Mouse (Mus musculus): Measurements from ENCODE around the gene Grid2ip. TPM values are rescaled to one million over a fixed set of nuclear protein-coding genes. Genes with fewer than 3 reads are reported as not detected.
A peak's percentile ranks its signal among the peaks of the same experiment; 100 is the strongest.

Grid2ip gene
- total and polyA plus RNA-seq, 3 experiments, result not detected

DNA sequence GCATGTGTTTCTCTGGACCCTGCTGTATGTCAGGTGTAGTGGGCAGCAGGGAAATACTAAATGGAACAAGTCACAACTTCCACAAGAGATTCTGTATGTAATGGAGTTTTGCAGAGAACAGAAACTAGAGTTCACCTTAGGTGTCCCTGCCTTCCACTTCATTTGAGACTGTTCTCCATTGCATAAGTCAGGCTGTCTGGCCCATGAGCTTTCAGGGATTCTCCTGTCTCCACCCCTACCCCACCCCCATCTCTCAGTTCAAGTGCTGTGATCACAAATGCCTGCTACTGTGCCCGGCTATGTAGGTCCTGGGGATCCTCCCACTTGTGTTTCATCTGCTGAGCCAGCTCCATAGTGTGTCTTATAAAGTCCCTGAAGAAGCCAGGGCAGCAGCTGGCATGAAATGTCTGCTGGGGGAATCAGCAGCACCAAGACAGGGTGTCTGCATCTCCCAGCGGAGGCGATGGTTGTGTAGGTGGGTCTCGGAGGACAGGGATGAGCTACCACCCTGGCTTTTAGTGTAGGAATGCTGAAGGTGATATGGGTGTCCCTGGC is 53.8 kb downstream of the Grid2ip start:
- no peak for DNase-seq (ENCODE audit: extremely low read depth)
- Histone ChIP-seq H3K27ac (ENCODE audit: insufficient read depth, low read depth) (no peak overlapping the region), H3K4me1 (ENCODE audit: control insufficient read depth in 1 of 2, insufficient read depth in 2 of 2) (peaks cover 2 to 9% of the 10 kb centered on the region in 2 experiments; a peak in 1 of 4 replicates), H3K9ac (ENCODE audit: insufficient read depth, low read depth) (no peak overlapping the region), H3K4me2 (ENCODE audit: insufficient read depth, low read depth, poor library complexity, severe bottlenecking) (no peak overlapping the region), H3K79me2 (replicated peaks; ENCODE audit: control insufficient read depth, extremely low read depth, insufficient read depth, poor library complexity, severe bottlenecking) (peaks cover 61% of the 10 kb centered on the region), H3K4me3 (replicated peaks in 1 of 3; ENCODE audit: low read depth in 2 of 3, low read length in 2 of 3, poor library complexity in 1 of 3) (no peak overlapping the region), H3K9me3 (replicated peaks; ENCODE audit: low read length) (peaks cover 35% of the 10 kb centered on the region), H3K27me3 (replicated peaks) (no peaks in the 10 kb centered on the region), H3K36me3 (replicated peaks in 1 of 2; ENCODE audit: control insufficient read depth in 1 of 2, insufficient read depth in 1 of 2, low read length in 1 of 2) (peaks cover 61 to 85% of the 10 kb centered on the region in 2 experiments)
- TF ChIP-seq NRF1 (IDR thresholded peaks at IDR 0.05; ENCODE audit: low read depth, low read length), result no peak
- no peak for TF ChIP-seq MXI1 (IDR thresholded peaks at IDR 0.05; ENCODE audit: low read depth, low read length)
- no peak for TF ChIP-seq MEF2A (IDR thresholded peaks at IDR 0.05; ENCODE audit: borderline replicate concordance, low read depth, low read length)
- TF ChIP-seq ETS1 (conservative IDR thresholded peaks at IDR 0.05; ENCODE audit: low read depth, low read length), result no peak
- no peak for TF ChIP-seq POLR2A (IDR thresholded peaks at IDR 0.05; ENCODE audit: low read depth, low read length)
- TF ChIP-seq JUN (IDR thresholded peaks at IDR 0.05; ENCODE audit: insufficient read depth, low read depth, low read length), result no peak
- TF ChIP-seq RAD21 (IDR thresholded peaks at IDR 0.05; ENCODE audit: low read depth, low read length), result no peak
- in situ Hi-C loops (cut with MboI; ENCODE audit: low pct_ligation_motif_present, low pct_unique_long_range_greater_than_20kb, low sequenced_read_pairs), result loop anchor here (10.0 kb wide), 1 partner anchor 76 kb away; no protein-coding TSS in a partner anchor
- dilution Hi-C loops (cut with MboI; ENCODE audit: extremely low pct_ligation_motif_present, extremely low pct_unique_long_range_greater_than_20kb, low sequenced_read_pairs), result no loop called here

DNA sequence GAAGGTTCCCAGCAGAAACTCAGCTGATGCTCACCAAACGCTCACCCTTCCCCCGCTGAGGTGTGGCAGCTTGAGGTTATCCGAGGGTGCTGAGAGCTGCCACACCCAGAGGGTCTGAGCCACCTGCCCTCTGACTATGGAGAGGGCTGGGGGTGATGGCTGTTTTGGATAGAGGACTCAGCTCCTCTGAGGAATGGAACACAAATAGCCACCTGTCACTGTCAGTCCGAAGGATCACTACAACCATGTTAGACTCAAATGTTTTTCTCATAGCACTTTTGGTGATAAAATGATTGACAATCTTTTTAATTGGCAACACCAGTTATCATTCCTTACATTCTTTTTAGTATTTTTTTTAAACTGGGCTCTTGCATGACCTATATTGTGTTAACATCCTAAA is 64.3 kb downstream of the Grid2ip start:
- dilution Hi-C loops (cut with MboI; ENCODE audit: extremely low pct_ligation_motif_present, extremely low pct_unique_long_range_greater_than_20kb, low sequenced_read_pairs), result no loop called here

DNA sequence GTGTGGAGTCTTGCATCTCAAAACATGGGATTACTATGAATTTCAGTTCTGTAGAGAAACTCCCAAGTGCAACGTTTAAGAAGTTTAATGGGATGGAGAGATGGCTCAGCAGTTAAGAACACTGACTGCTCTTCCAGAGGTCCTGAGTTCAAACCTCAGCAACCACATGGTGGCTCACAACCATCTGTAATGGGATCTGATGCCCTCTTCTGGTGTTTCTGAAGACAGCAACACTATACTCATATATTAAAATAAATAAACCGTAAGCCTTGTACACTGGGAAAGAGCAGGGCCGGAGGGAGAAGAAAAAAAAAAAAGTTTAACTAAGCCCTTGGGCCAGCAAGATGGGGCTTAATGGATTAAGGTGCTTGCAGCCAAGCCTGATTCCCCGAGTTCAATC is 65.9 kb downstream of the Grid2ip start:
- Histone ChIP-seq H3K9me3 (replicated peaks; ENCODE audit: low read length) (no peaks in the 10 kb centered on the region), H3K36me3 (replicated peaks in 1 of 2; ENCODE audit: control insufficient read depth in 1 of 2, insufficient read depth in 1 of 2, low read length in 1 of 2) (peaks cover 34 to 52% of the 10 kb centered on the region in 2 experiments), H3K4me2 (ENCODE audit: insufficient read depth, low read depth, poor library complexity, severe bottlenecking) (no peak overlapping the region), H3K27me3 (replicated peaks) (no peaks in the 10 kb centered on the region), H3K79me2 (replicated peaks; ENCODE audit: control insufficient read depth, extremely low read depth, insufficient read depth, poor library complexity, severe bottlenecking) (no peaks in the 10 kb centered on the region), H3K4me3 (replicated peaks in 1 of 3; ENCODE audit: low read depth in 2 of 3, low read length in 2 of 3, poor library complexity in 1 of 3) (no peak overlapping the region), H3K27ac (ENCODE audit: insufficient read depth, low read depth) (no peak overlapping the region), H3K4me1 (ENCODE audit: control insufficient read depth in 1 of 2, insufficient read depth in 2 of 2) (peaks cover 0 to 4% of the 10 kb centered on the region in 2 experiments; a peak in 1 of 4 replicates), H3K9ac (ENCODE audit: insufficient read depth, low read depth) (no peak overlapping the region)
- in situ Hi-C loops (cut with MboI; ENCODE audit: low pct_ligation_motif_present, low pct_unique_long_range_greater_than_20kb, low sequenced_read_pairs), result no loop called here
- DNase-seq (ENCODE audit: extremely low read depth), result no peak
- dilution Hi-C loops (cut with MboI; ENCODE audit: extremely low pct_ligation_motif_present, extremely low pct_unique_long_range_greater_than_20kb, low sequenced_read_pairs), result no loop called here
- no peak for TF ChIP-seq JUN (IDR thresholded peaks at IDR 0.05; ENCODE audit: insufficient read depth, low read depth, low read length)
- peak in 1 of 2 experiments; percentile 47; a peak in 2 of 4 replicates for TF ChIP-seq CTCF (conservative IDR thresholded peaks at IDR 0.05 in 1 of 2, IDR thresholded peaks at IDR 0.05 in 1 of 2; ENCODE audit: low read depth in 2 of 2, low read length in 2 of 2)

More for the DNA sequence above, 64.3 kb downstream of the Grid2ip start:
- H3K27me3 ChIP-seq (replicated peaks), result no peaks in the 10 kb centered on the region
- H3K4me1 ChIP-seq (ENCODE audit: control insufficient read depth in 1 of 2, insufficient read depth in 2 of 2), result peaks cover 0 to 4% of the 10 kb centered on the region in 2 experiments; a peak in 1 of 4 replicates
- no peaks in the 10 kb centered on the region; the same call in 1 of the 2 replicates for H3K79me2 ChIP-seq (replicated peaks; ENCODE audit: control insufficient read depth, extremely low read depth, insufficient read depth, poor library complexity, severe bottlenecking)
- TF ChIP-seq UBTF (IDR thresholded peaks at IDR 0.05; ENCODE audit: low read depth, low read length) (no peak), MYC (IDR thresholded peaks at IDR 0.05; ENCODE audit: low read depth, low read length) (no peak), GABPA (IDR thresholded peaks at IDR 0.05; ENCODE audit: insufficient replicate concordance, low read depth, low read length) (no peak), EP300 (IDR thresholded peaks at IDR 0.05; ENCODE audit: low read length) (no peak), SMC3 (IDR thresholded peaks at IDR 0.05; ENCODE audit: low read depth, low read length) (no peak), ELF1 (IDR thresholded peaks at IDR 0.05; ENCODE audit: low read depth, low read length) (no peak), MXI1 (IDR thresholded peaks at IDR 0.05; ENCODE audit: low read depth, low read length) (no peak), NELFE (IDR thresholded peaks at IDR 0.05; ENCODE audit: low read depth, low read length) (no peak)
- H3K4me2 ChIP-seq (ENCODE audit: insufficient read depth, low read depth, poor library complexity, severe bottlenecking), result no peak overlapping the region
- DNase-seq (ENCODE audit: extremely low read depth), result no peak
- H3K4me3 ChIP-seq (replicated peaks in 1 of 3; ENCODE audit: low read depth in 2 of 3, low read length in 2 of 3, poor library complexity in 1 of 3), result no peak overlapping the region
- H3K36me3 ChIP-seq (replicated peaks in 1 of 2; ENCODE audit: control insufficient read depth in 1 of 2, insufficient read depth in 1 of 2, low read length in 1 of 2), result peaks cover 46 to 67% of the 10 kb centered on the region in 2 experiments
- no peak overlapping the region for H3K9ac ChIP-seq (ENCODE audit: insufficient read depth, low read depth)
- peaks cover 3% of the 10 kb centered on the region for H3K9me3 ChIP-seq (replicated peaks; ENCODE audit: low read length)
- in situ Hi-C loops (cut with MboI; ENCODE audit: low pct_ligation_motif_present, low pct_unique_long_range_greater_than_20kb, low sequenced_read_pairs), result no loop called here
- no peak overlapping the region for H3K27ac ChIP-seq (ENCODE audit: insufficient read depth, low read depth)

Measured in CH12.LX (cell line).